Mouse (Mus musculus) cerebellum, adult 8-10 months (tissue): Measurements from ENCODE around the gene Cdc42ep5.
"Not testable (repeated sequence)": the region's sequence is repeated elsewhere in the genome, so short reads cannot be mapped to it uniquely, and the experiment has no call there.

Experiments used
- DNase-seq: peaks from one replicate; pipeline ENCODE4 v3.0.0; 2022

The Cdc42ep5 gene

DNA sequence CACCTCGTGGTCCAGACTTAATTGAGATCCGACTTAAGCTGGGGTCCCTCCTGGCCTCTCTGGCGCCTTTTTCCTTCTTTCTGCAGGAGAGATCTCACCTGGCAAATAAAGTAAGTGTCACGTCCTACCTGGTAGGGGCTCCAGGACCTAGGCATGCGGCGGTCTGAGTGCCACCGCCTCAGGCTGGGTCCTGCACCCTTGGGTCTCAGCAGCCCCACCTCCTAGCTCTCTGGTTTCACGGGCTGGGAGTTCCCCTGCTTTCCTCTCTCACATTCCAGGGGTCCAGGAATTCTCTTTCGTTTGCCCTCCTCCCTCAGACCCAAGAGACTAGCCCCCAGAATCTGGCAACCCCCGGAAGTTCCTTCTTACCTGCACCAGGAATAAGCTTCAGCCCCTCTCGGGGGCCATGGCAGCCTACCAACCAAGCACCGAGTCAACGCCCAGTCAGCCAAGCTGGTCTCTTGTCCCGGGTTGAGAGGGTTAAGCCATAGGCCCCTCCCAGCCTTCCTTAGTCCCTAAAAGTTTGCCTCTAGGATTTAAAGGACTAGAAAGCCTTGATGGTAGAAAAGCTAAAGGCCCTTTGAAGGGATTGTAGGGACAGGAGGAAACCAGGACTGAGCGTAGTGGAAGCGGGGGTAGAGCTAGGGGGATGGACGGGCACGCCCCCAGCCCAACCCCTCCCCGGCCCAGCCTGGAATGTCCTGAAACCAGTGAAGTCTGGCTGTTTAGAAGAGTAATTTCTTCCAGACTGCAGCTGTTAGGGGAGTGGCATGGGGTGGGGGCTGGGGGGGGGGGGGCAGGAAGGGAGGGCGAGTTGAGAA, at the start of gene Cdc42ep5:
Gene Cdc42ep5, minus strand, starts transcription at position 771 of the 821 bp plus-strand sequence.
- DNase-seq = no peak

DNA sequence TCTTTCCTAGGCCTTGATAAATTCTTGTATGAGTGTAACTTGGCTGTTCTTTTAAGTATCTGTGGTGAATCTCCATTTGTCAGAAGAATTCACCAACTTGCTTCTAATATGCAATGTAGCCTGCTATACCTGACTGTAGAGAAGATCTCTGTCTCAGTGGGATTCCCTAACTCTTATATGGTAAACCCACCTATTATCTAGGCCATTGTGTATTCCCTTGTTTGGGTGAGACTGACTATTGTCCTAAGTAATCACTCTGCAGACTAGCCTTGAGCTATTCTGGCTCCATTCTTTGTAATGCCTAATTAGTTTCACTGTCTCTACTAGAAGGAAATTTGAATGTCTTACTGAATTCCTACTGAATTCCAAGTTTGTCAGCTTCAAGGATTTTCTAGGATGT, 48.8 kb upstream of the Cdc42ep5 start:
- DNase-seq = not testable (repeated sequence)

DNA sequence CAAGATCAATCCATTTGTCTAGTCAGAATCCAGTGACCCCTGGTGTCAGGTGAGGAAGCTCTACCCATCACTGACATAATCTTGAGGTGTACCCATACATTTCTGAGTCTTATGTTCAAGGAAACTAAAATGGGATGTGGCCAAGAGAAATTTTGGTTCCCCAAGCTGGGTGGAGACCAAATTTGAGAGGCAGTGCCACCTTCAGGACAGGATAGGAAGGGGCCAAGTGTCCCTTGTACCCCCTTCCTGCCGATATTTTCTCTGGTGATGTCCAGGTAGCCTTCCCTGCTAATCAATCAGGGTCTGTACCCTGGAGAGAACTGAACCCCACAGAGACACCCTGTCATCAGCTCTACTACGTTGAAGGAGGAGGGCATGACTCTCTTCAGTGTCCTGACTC, 44.0 kb upstream of the Cdc42ep5 start:
- no peak for DNase-seq

DNA sequence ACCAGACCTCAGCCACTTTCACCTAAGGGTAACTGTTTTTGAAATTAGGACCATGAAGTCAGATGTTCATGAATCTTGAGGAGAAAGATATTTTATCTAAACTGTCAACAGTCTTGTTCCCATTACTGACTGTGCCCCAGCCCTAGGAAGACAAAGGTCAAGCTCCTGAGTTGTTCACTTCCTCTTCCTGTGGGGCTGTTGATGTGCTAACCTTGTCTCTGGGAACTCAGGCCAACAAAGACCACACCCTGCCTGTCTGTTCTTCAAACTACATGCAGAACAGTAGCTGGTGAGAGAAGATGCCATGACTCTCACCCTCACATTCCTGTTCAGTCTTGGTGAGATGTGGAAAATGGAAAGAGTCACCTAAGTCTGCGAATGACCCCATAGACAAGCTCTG, 42.5 kb upstream of the Cdc42ep5 start:
- DNase-seq = no peak

DNA sequence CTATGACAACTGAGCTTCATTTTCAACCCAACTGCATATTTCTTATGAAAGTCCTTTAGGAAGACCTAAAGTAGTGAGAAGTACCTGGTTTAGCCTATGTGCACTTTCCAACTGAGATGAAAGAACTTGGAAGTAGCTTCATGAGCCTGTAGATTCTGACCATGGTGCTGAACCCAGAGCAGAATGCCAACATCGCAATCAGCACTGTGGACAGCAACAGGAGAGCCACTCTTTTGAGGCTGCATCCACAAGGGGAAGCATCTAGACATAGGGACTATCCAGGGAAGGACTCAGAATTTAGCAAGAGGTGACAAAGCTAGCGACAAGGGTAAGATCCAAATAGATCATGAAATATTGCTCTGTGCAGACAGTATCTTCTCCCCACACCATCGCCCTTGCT, 13.8 kb upstream of the Cdc42ep5 start:
- no peak for DNase-seq

DNA sequence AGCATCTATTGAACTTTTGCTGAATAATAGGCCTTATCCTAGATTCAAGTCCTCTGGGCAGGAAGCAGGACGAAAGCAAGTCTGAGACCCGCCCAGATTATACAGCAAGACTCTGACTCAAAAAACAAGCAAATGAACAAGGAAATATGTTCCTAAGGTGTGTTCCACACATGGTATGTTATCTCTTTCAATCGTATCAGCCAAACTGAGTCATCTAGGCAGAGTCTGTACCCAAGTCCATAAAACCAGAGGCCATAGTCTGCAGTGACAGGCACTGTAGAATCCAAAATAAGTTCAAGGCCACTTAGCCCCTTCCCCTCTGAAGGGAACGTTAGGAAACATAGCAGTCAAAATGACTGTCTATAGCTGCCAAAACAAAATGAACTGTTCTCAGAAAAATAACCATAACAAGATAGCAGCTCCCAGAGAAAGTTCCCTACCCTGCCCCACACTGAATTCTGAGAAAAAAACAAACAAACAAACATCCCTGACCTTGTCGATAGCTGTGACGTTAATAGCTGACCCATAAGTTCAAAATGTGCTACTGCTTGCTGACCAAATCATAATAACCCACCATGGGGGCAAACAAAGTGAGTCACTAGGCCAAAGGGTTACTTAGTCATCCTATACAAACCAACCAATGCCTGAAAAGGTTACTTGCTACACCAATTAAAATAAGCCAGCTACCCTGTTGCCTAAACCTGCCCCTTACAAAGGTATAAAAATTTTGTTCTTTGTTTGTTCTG, 5.7 kb upstream of the Cdc42ep5 start:
- DNase-seq = no peak

DNA sequence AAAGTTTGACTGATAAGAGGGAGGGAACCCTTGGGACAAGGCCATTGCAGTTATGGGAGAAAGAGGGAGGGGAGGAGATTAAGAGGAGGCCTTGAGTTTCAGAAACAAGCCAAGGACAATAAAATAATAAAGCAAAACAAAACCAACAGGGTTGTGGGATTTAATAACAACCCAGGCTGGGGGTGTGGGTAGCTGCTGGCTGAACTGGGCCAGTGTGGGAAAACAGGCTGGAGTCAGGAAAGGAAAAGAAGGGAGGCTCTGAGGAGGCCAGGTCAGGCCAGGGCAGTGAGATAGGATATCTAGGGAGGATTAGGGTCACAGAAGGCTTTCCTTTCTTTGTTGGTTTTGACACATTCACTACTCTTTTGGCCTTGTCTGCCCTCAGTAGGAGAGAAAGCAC, 2.4 kb upstream of the Cdc42ep5 start:
- DNase-seq = no peak

DNA sequence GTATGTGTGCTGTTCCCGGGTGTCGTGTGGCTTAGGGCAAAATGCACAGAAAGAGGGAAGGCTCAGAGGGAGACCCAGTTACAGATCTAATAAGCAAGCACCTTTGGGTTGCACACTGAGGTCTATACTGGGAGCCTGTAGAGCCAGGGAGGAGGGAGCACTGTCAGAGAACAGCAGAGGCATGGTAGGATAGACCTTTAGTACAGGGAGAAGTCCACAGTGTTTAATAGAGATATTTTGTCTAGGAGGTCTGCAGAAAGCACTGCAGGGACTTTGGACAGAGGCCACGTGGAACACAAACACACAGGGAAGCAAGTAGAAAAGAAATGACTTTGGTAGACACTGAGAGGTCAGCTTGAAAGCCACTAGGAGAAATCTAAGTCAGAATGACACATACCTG, 626 bp upstream of the Cdc42ep5 start:
- no peak for DNase-seq

DNA sequence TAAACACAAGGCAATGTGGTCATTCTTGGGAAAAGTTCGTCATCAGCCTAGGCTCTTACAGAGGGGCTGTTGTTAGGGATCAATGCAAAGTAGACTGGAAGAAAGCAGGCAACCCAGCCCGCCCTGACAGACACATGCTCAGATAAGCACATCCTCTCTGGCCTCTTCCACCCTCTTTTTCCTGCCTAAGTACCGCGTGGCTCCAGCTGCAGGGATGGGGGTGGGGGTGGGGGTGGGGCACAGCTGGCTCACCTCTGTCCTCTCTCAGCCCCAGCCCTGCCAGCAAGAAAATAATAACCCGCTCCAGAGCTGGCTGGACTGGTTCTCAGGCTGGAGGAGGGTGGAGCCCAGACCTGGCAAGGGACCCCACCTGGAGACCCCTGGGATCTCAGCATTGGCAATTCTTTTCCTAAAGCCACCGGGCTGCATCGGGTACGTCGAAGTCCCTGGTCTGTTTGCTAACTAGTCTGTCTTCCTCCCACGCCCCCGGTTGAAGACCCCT, 1.0 kb downstream of the Cdc42ep5 start:
- no peak for DNase-seq

DNA sequence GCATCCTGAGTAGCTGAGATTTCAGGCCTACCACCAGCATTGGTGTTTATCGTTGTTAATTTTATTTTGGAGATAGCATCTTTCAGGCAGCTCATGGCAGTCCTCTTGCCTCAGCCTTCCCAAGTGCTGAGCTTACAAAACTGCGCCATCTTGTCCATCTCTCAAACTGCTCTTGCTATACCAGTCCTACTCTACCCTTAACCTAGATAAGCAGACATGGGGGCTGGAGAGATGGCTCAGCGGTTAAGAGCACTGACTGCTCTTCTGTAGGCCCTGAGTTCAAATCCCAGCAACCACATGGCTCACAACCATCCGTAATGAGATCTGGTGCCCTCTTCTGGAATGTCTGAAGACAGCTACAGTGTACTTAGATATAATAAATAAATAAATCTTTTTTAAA, 3.1 kb downstream of the Cdc42ep5 start:
- not testable (repeated sequence) for DNase-seq

DNA sequence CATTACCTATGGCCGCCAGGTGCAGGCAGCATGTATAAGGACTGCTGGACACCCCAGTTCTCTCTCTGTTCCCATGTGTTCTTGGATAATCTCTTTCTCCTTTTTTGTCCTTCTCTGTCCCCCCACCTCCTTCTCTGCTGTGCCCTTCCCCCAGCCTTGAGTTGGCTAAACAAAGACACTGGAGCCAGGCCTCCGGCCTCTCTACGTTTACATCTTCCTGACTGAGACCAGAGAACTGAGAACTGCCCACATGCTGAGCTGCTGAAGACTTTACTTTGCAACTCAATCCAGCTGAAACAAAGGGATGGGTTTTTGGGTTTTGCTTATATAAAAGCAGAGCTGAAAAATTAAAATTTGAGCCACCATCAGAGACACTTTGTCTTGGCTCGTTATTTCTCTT, 9.7 kb downstream of the Cdc42ep5 start:
- no peak for DNase-seq

DNA sequence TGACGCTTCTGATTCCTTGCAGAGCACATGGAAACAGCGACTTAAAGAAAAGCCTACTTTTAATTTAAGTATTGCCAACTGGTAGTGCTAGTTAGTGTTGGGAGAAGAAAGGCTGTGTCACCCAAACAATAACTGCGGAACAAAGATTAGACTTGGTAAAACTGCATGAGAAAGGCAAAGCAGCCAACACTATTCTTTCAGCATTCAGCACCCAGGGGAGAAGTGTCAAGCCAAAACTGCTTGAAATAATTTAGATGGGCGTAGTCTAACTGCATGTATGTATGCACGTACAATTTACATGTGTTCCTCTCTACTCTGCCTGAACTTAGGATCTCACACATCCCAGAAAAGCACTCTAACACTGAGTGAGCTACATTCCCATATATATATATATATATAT, 10.3 kb downstream of the Cdc42ep5 start:
- DNase-seq = no peak

DNA sequence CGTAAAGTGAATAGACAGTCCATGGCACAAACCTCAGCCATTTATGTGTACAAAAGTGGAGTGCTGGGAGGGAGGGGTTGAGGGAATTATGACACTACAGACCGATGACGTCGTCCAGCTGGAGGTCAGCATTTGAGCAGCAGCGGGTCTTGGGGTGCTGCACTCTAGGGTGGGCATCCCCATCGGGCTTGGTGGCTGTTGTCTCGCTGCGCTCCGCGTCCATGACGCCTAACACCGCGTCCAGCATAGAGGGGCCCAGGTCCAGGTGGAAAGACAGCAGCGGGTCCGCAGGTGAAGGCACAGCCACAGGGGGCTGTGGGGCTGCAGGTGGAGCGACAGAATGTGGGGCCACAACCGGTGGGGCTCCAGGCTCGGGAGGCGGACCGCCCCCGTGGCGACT, 13.4 kb downstream of the Cdc42ep5 start:
- peak; percentile 56 for DNase-seq

DNA sequence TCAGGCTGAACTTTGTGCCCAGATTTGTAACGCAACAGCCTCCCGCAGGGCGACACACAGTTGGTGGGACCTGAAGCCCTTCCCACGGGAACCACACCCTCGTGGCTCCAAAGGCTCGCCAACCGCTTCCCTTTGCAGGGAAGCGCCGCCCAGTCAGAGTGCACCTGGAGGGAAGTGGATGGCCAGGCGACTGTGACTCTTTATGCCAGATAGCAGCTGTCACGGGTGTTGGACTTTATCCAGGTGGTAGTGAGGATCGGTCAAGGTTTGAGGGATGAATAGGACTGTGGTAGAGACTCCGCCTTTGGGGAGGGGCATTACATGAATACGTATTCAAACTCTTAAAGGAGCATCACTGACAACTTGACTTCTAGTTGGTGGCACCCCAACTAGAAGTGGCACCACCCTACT, 13.8 kb downstream of the Cdc42ep5 start:
- peak; percentile 73 for DNase-seq

DNA sequence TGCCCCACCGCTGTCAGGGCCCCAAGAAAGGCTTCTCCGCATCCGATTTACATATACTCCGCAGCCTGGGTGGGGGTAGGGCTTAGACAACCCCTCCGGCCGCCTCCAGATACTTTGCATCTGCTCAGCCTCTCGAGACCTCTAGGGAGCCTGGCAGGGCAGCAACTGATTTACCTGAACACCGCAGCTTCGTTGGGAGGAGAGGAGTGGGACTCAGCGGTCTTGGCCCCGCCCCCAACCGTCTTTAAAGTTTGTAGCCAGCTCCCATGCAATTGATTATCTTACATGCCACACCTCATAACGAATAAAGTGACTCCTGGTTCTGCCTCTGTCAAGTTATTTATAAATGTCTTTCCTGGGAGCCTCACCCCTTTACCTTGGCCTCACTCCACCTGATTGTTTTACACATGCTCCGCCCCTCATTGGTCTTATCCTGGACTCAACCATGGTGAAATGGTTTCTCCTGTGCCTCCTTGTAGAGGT, 14.6 kb downstream of the Cdc42ep5 start, which contains the start of gene Leng9:
Gene Leng9, minus strand, starts transcription at position 316 of the 483 bp plus-strand sequence.
- DNase-seq = peak; percentile 63

DNA sequence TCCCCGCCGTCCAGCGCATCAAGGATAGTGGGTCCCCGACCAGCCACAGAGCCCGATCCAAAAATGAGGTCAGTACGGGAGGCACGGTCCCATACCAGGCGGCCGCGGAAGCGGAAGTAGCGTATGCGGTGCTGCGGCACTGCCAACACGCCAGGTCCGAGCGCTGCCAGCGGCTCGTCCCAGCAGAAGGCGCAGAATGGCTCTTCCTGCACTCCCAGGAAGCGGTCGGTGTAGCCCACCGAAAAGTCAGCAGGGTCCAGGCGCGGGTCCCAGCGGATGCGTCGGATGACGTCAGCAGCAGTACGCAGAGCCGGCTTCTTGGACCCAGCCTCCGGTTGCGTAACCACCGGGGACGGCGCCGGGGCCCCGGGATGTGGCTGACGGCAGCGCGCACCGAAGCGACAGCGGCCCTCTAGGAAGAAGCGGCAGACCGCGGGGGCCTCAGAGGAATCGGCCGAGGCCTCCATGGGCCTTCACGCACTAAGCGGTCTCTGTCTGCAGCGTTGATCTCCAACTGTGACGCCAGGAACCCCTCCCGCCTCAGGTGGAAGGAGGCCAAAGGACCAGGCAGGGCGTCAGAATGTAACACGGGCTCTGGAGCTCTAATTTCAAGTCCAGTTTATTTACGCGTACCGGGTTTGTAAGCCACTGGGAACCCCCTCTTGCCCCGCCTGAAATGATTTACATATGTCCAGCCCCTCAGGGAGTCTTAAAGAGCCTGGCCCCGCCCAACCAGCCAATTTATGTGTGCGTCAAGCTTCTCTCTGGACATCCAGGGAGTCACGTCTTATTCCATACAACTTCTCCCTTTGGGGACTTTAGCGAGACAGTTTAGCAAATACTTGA, 15.2 kb downstream of the Cdc42ep5 start:
- DNase-seq = peak; percentile 90

DNA sequence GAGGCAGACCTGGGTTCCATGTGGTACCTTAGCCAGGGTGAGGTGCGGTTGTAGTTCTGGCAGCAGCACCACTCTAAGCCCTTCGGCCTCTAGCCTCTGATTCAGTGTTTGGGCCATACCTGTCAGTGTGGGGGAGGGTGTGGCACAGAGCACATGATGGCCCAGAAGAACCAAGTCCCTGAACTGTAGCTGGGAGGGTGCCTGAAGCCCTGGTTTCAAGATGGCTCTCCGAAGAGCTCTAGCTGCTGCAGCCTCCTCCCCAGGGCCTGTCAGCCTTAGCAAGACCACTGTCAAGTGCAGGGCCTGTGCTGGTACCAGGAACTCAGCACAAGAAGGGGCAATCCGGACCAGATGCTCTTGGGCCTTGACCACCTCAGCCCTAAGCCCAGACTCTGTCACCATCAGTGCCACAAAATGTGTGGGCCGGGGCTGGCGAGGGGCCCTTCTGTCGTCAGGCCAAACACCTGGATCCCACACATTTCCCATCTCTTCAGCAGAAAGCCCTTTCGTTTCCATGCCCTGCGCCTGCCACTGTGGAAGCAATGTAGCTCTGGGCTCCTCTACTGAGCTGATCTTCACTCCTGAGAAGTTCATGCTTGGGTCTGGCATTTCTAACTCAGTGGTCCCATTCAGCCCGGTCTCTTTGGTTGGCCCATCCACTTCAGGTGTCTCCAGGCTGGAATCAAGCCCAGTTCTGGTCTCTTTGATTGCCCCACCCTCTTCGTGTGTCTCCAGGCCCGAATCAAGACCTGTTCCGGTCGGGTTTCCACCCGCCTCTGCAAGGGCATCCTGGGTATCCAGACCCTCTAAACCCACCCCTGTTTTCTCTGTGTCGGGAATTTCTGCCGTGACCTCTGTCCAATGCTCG, 16.1 kb downstream of the Cdc42ep5 start:
- peak; percentile 53 for DNase-seq

DNA sequence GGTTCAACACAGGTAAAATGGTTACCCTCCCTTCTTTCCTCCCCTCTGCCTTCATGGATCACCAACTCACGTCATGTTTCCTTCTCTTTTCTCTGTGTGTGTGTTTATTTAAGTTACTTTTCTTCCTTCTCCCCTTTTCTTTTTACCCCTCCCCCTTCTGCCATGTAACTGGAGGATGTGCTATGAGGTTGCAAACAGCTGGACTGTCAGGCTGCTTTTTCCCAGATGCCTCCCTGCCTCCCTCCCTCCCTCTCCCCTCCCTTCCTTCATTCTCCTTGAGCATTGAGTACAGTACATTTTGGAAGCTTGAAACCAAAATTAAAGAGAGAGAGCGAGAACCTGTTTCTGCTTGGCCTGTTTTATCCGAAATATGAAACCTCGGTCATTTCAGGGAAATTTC, 16.8 kb downstream of the Cdc42ep5 start:
- DNase-seq = no peak

DNA sequence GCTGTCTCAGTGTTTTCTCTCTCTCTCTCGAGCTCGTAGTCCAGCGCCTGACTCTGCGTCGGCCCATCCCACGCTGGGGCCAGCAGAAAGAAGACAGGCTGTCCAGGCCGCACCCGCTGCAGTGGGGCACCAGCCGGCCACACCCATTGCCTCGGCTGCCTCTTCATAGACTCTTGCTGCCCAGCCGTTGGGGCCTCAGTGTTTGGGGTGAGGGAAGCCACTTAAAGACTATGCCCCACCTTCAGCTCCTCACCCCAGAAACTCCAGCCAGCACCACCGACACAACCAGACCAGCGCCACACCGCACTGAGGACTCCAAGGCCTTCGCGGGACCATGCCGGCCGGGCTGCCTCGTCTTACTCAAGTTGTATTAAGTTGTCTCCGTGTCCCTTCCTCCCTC, 17.3 kb downstream of the Cdc42ep5 start:
- peak; percentile 32 for DNase-seq

DNA sequence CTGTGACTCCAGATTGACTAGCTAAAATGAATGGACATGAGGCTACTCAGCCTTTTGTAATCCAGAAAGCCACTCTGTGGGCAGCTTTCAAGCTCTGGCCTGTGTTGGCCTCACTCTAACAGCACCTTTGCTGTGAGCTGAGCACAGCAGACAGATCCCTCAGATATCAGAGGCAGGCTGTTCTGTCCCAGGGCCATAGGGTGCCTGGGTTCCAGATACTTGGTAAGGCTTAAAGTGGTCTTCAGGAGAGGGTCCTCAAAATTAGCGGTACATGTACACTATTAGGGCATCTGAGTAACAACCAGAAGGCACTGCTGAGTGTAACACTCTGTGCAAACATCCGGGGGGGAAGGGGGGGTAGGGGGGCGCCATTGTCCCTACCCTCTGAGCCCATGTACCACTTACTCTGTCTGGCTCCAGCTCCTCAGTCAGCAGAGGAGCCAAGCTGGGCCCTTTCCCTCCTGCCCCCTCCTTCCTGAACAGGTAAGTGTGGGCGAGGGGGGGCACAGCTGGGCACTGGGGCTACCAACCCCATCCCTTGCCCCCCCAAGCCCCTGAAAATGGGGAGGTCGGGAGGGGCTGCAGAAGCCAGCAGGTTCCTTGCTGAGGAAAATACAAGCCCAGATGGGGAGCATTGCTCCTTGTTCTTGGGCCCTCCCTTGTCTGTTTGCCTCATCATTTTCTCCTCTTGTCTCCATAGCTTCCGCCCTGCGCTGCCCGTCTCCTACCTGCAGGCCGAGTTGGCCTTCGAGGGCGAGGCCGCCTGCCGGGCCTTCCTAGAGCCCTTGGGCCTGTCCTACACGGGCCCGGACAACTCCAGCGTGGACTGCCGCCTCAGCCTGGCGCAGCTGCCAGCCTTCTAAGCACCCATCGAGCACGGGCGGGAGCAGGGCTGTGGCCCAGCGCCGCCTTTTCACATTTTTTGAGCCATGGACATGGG, 18.1 kb downstream of the Cdc42ep5 start:
- DNase-seq = peak; percentile 38
